Mouse (Mus musculus) cerebellum, adult 8-10 months (tissue): Measurements from ENCODE around the gene Aqr.

Experiments used
- DNase-seq: peaks from one replicate; pipeline ENCODE4 v3.0.0; 2022

Gene Aqr

GRCm38 (mm10) chr2:114133355-114133754, 53.5 kb downstream of the Aqr start:
- no peak for DNase-seq

- no peak for DNase-seq
These were observed 56.2 kb downstream of the Aqr start for GRCm38 (mm10) chr2:114130657-114131056.

GRCm38 (mm10) chr2:114123304-114123703, 63.5 kb downstream of the Aqr start:
- no peak for DNase-seq

- no peak for DNase-seq
These were observed 67.4 kb downstream of the Aqr start for GRCm38 (mm10) chr2:114119451-114119850.

GRCm38 (mm10) chr2:114117665-114118064, 69.2 kb downstream of the Aqr start:
- DNase-seq = no peak

DNA sequence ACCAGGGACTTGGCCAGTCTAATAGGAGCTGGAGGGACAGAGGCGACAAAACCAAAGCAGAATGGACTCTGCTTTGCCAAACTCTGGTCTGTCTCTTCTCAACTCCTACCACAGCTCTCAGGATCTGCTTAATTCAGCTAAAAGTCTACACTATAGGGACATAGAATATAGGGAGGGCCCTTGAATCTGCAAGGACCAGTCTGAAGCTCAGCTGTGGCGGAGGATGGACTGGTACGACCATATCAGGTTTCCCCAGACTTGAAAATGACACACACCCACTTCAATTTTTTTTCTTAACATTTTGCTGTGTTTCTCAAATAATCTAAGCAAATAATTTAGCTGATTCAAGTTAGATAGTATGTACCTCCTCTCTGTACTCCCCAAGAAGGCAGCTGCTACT, 69.6 kb downstream of the Aqr start:
- no peak for DNase-seq

DNA sequence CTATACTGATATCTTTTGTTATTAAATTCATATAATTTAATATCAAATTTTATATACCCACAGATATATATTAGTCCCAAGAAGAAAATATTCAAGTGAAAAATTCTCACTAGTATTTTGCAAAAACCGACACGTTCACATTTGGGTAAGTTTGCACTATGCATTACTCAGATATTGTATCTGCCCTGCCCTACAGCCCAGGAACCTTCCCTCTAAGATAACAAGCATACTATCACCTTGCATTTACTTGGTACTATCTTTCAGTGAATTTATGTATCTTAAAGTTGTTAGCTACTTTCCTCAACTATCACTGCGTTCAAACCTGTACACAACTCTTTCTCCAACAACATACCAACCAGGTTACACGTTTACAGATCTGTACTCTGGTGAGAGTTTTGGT, 71.3 kb downstream of the Aqr start:
- DNase-seq = no peak

DNA sequence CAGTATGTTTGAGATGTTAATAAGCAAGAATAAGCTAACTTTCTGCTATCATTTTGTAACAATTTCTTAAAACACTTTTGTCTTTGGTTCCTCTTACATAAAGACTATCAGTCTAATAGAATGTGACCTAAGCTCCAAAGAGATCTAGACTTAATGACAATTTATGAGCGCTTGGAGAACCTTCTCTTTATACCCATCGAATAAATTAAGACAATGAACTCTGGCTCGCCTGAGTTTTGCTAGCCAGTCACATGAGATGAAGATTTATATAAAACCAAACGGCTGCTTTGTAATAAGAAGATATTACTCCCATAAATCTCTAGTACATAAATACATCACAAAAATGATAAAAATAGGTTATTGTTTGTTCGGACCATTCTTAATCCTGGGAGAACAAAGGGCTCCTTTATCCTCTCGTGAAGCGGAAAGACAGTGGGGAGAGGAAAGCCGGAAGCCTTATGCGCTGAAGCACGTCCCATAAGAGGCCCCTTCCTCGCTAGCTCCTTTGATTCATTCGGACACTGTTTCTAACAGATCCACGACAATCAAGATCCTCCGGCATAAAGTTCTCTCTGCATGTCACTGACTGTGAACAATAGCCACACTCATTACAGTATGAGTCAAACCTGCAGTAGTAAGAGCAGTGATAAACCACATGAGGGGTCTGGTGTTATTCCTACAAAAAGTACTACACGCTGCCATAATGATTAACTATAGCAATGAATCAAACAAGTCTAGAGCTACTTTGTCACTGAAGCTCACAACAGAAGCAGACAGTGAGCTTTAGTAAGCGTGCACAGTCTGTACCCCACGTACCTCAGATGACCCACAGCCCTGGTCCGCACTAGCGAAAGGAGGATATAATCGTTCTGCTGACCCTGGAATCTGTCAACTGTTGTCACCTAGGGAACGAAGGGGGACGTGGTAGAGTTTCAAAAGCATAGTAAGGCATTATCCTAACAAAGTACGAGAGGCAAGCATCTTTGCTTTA, 79.2 kb downstream of the Aqr start:
- no peak for DNase-seq

GRCm38 (mm10) chr2:114106383-114106782, 80.4 kb downstream of the Aqr start:
- no peak for DNase-seq

GRCm38 (mm10) chr2:114102471-114102870, 84.4 kb downstream of the Aqr start:
- DNase-seq = no peak

DNA sequence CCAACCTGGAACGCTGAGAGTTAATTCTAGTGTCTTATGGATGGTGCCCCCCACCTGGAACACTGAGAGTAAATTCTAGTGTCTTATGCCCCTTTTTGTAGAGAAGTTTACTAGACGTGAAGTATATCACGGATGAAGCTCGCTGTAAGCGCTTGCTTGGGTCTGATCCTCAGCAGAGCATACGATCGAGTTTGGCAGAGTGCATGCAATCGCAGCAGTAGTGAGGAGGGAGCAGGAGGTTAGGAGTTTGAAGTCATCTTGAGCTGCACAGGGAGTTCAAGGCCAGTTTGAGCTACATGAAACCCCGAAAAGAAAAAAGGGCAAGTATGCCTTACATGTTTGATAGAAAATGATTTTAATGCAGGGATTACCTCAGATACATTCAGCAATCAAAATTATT, 86.0 kb downstream of the Aqr start:
- no peak for DNase-seq

GRCm38 (mm10) chr2:114099816-114100215, 87.0 kb downstream of the Aqr start:
- DNase-seq = no peak

DNA sequence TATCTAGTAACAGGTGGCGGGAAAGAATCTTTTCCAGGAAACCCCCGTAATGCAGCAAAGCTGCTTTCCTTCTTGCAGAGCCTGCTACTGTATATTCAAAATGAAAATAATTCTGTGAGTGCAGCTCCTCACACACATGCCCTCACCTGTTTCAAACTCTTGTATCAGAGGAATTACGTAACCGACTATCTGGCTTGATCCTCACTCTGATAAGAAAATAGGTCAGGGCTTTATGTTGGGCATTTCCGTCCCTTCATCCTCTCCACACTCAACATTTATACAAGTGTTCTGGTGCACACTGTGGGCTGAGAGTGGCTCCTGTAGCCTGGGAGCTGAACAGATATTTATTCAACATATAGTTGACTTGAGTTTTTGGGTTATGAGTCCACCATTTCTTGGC, 87.7 kb downstream of the Aqr start:
- DNase-seq = no peak

DNA sequence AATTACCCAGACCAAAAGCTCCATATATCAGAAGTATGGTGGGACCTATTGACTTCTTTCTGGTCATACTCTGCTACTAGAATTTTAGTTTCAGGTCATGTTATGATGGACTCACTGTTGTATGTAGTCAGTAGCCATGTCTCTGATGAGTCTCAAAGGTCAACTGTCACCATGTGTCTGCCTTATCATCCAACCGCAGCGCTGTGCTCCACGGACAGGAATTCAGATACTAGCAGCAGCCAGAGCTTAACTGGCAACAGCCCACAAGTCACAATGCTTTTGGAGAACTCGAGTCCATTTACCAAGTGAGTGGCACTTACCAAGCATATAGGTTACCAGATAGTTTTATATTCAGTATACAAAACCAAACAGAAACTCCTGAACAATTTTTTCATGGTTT, 89.2 kb downstream of the Aqr start:
- no peak for DNase-seq

DNA sequence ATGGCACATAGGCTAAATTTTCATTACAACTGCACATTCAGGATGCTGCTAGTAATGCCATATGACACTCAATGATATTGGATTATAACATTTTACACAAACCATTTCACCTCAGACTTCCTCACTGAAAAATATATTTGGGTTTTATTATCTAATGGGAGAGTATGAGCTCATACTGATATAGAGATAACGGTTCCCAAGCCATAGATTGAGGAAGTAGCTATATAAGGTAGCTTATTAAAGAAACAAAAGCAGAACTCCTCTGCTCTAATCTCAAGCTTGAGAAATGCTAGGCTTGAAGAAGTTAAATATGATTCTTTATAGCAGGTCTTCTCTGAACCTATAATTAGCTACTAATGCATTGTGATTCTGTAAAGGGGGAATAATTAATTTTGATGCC, 90.3 kb downstream of the Aqr start:
- no peak for DNase-seq

DNA sequence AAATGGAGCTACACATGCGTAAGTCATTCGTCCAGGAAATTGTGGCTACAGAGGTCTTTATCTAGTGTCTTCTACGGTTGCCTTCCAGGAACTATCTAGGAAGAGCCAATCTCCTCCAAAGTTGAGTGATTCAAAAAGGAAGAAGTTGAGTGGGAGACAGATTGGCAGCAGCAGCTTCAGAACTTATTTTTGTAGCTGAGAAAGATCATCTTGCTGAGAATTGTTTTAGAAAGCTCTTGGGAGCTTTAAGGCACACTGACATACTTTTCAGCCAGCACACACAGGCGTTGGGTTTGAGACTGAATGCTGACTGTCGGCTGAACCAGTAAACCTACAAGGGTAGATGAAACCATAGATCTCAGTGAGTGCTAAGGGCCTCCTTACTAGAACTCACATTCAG, 91.5 kb downstream of the Aqr start:
- no peak for DNase-seq

DNA sequence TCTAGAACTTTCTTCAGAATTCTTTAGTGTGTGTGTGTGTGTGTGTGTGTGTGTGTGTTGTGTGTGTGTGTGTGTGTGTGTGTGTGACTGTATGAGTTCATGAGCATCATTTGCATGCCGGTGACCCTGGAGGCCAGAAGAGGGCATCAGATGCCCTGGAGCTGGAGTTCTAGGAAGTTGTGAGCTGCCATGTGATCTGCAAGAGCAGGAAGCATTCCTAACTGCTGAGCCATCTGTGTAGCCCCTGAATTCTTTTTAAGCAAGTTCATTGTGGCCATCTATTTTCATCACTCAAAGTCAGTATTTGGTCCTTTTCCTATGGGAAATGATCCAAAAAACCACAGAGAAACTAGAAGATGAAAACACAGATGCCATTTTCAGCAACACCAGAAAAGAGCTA, 92.1 kb downstream of the Aqr start:
- DNase-seq = no peak

DNA sequence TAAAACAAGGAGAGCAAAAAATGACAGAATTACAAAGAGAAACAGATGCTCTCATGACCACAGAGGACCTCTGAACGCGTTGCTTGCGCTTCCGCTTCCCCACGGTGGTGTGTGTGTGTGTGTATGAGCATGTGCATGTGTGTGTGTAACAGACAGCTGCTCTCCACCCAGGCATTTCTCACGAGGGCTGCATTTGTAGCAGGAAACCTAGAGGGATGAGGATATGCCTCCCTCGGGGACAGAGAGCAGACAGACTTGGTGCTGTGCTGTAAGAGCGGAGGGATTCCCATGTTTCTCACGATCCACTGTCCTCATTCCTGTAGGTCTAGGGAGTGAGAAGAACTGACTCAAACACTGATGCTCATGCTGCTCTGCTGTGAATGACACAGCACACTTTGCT, 93.2 kb downstream of the Aqr start:
- no peak for DNase-seq

GRCm38 (mm10) chr2:114089862-114090261, 97.0 kb downstream of the Aqr start:
- DNase-seq = no peak

- no peak for DNase-seq
These were observed 99.6 kb downstream of the Aqr start for GRCm38 (mm10) chr2:114087271-114087670.

DNA sequence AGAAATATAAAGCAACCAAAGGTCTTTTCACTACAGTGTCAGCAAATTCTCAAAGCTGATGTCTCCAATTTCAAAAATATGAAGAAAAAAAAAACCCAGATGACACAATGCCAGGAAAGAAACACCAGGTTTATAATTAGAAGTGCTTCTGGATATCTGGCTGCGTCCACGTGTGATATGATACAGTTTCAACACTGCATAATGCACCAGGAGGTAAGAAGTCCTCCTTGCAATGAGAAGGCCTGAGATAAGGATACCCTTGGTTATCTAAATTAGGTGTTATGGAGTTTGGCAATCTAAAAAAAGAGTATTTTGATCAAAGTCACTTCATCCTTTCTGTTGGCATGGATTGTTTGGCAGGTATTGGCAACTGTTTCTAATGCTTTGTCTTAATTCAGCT, 114.9 kb downstream of the Aqr start:
- no peak for DNase-seq

- DNase-seq = no peak
These were observed 120.6 kb downstream of the Aqr start for GRCm38 (mm10) chr2:114066226-114066625.

- no peak for DNase-seq
These were observed 122.8 kb downstream of the Aqr start for GRCm38 (mm10) chr2:114064004-114064403.

GRCm38 (mm10) chr2:114060071-114060591, 126.7 kb downstream of the Aqr start:
- DNase-seq = no peak

DNA sequence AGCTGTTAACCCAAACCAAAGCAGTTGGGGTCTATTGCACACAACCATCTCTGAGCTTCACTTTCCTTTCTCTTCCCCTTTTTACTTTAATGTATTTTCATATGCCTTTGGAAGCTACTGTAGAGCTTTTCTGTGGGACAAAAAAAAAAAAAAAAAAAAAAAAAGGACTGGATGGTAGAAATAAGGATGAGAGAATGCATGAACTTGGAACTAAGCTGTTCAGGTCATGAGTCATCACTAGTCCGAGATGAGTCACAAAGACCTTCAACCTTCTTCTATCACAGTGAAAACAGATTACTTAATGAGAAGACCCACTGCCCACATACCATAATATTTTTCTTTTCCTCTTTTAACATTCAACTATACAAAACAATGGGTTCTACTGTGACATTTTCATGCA, 127.2 kb downstream of the Aqr start:
- no peak for DNase-seq
